Mouse (Mus musculus) thymus, postnatal 25 days (tissue): Measurements from ENCODE around the gene Dsn1.

Source experiments
- DNase-seq: peaks from one replicate; pipeline ENCODE4 v3.0.0; 2022

The Dsn1 gene

GRCm38 (mm10) chr2:157019228-157019627, 12.3 kb upstream of the Dsn1 start:
- DNase-seq: no peak

- DNase-seq: no peak
Measured at GRCm38 (mm10) chr2:157016529-157017270, 9.7 kb upstream of the Dsn1 start.

GRCm38 (mm10) chr2:157012341-157012740, 5.4 kb upstream of the Dsn1 start:
- DNase-seq: no peak

GRCm38 (mm10) chr2:157010634-157011310, 3.8 kb upstream of the Dsn1 start:
- DNase-seq: no peak

- DNase-seq: no peak
Measured at GRCm38 (mm10) chr2:157010121-157010520, 3.2 kb upstream of the Dsn1 start.

GRCm38 (mm10) chr2:157008509-157008908, 1.6 kb upstream of the Dsn1 start:
- no peak for DNase-seq

GRCm38 (mm10) chr2:157007234-157007596, 261 bp upstream of the Dsn1 start:
- no peak for DNase-seq

- no peak for DNase-seq
Measured at GRCm38 (mm10) chr2:157002321-157002720, 4.6 kb downstream of the Dsn1 start.

GRCm38 (mm10) chr2:156998263-156998662, 8.7 kb downstream of the Dsn1 start:
- DNase-seq: no peak

- peak; percentile 53 for DNase-seq
Measured at GRCm38 (mm10) chr2:156996576-156996975, 10.4 kb downstream of the Dsn1 start.

GRCm38 (mm10) chr2:156991470-156992319, 15.3 kb downstream of the Dsn1 start, which contains the start of gene Ndrg3:
Gene Ndrg3 (minus strand): TSS chr2:156992056.
- DNase-seq: peak; percentile 97

- peak; percentile 26 for DNase-seq
Measured at GRCm38 (mm10) chr2:156990727-156991431, 16.1 kb downstream of the Dsn1 start.

GRCm38 (mm10) chr2:156987316-156987715, 19.6 kb downstream of the Dsn1 start:
- no peak for DNase-seq

GRCm38 (mm10) chr2:156982864-156983263, 24.1 kb downstream of the Dsn1 start:
- no peak for DNase-seq

- no peak for DNase-seq
Measured at GRCm38 (mm10) chr2:156981291-156981690, 25.7 kb downstream of the Dsn1 start.

GRCm38 (mm10) chr2:156980059-156980458, 26.9 kb downstream of the Dsn1 start:
- DNase-seq: no peak

- DNase-seq: no peak
Measured at GRCm38 (mm10) chr2:156976711-156977110, 30.2 kb downstream of the Dsn1 start.

- peak; percentile 43 for DNase-seq
Measured at GRCm38 (mm10) chr2:156974967-156975366, 32.0 kb downstream of the Dsn1 start.

GRCm38 (mm10) chr2:156973316-156974100, 33.4 kb downstream of the Dsn1 start:
- no peak for DNase-seq

GRCm38 (mm10) chr2:156970253-156970652, 36.7 kb downstream of the Dsn1 start:
- DNase-seq: peak; percentile 65

GRCm38 (mm10) chr2:156968501-156968900, 38.5 kb downstream of the Dsn1 start:
- no peak for DNase-seq

GRCm38 (mm10) chr2:156967388-156967787, 39.6 kb downstream of the Dsn1 start:
- no peak for DNase-seq
